Mouse (Mus musculus) intestine, embryonic 16.5 days (tissue): ENCODE measurements around the gene Chst3. TPM values are rescaled to one million over a fixed set of nuclear protein-coding genes. Genes with fewer than 3 reads are reported as not detected.
A peak's percentile ranks its signal among the peaks of the same experiment; 100 is the strongest.
"Not testable (repeated sequence)": the region's sequence is repeated elsewhere in the genome, so short reads cannot be mapped to it uniquely, and the experiment has no call there.

Experiments
- ATAC-seq: fragments of 200-750 bp; cut with Nextera tagmentation; 2 replicates; pipeline ENCODE4 v1.8.0; 2017; ENCODE audit warnings: moderate TSS enrichment, moderate library complexity
- H3K27ac ChIP-seq: fragments of 300-500 bp; sonication (generic); 2 replicates; pipeline ENCODE4 v1.5.1; 2014; ENCODE audit warnings: mild to moderate bottlenecking, low read length
- H3K27me3 ChIP-seq: fragments of 300-500 bp; sonication (generic); replicated peaks from 2 replicates; pipeline ENCODE4 v1.6.1; 2014; ENCODE audit warnings: low read length, control low read depth, mixed read lengths; ENCODE audit not compliant: control insufficient read depth, insufficient read depth
- H3K36me3 ChIP-seq: fragments of 300-500 bp; sonication (generic); 2 replicates; pipeline ENCODE4 v1.6.1; 2014; ENCODE audit warnings: low read length, control low read depth; ENCODE audit not compliant: control insufficient read depth, insufficient read depth
- H3K4me1 ChIP-seq: fragments of 300-500 bp; sonication (generic); 2 replicates; pipeline ENCODE4 v1.6.1; 2014; ENCODE audit warnings: low read length, control low read depth, mixed read lengths; ENCODE audit not compliant: control insufficient read depth, insufficient read depth
- H3K4me2 ChIP-seq: fragments of 300-500 bp; sonication (generic); 2 replicates; pipeline ENCODE4 v1.6.1; 2014; ENCODE audit warnings: low read depth, low read length, control low read depth
- H3K4me3 ChIP-seq: fragments of 300-500 bp; sonication (generic); 2 replicates; pipeline ENCODE4 v1.5.1; 2014; ENCODE audit warnings: mild to moderate bottlenecking, low read length
- H3K9ac ChIP-seq: fragments of 300-500 bp; sonication (generic); 2 replicates; pipeline ENCODE4 v1.6.1; 2014; ENCODE audit warnings: low read depth, low read length
- H3K9me3 ChIP-seq: fragments of 300-500 bp; sonication (generic); 2 replicates; pipeline ENCODE4 v1.6.1; 2016; ENCODE audit warnings: low read length, control low read depth; ENCODE audit not compliant: control insufficient read depth
- WGBS: fragments of 180-500 bp; shearing (Covaris S2); extraction: QIAGEN DNeasy Blood & Tissue Kit; methylation state at CpG from one replicate; pipeline ENCODE4 v1.1.7; 2014; 5-methylcytosine and 5-hydroxymethylcytosine counted together
- polyA plus RNA-seq: library from polyadenylated mRNA; unstranded; fragments of >200 nt; fragmentation: Nextera tagmentation; extraction: Ambion mirVana; gene quantifications from 2 replicates; pipeline ENCODE4 v1.2.1, GENCODE M21; 2015

Chst3 gene
- polyA plus RNA-seq, 1 experiment from 2014 or later, result 1.3 TPM

DNA sequence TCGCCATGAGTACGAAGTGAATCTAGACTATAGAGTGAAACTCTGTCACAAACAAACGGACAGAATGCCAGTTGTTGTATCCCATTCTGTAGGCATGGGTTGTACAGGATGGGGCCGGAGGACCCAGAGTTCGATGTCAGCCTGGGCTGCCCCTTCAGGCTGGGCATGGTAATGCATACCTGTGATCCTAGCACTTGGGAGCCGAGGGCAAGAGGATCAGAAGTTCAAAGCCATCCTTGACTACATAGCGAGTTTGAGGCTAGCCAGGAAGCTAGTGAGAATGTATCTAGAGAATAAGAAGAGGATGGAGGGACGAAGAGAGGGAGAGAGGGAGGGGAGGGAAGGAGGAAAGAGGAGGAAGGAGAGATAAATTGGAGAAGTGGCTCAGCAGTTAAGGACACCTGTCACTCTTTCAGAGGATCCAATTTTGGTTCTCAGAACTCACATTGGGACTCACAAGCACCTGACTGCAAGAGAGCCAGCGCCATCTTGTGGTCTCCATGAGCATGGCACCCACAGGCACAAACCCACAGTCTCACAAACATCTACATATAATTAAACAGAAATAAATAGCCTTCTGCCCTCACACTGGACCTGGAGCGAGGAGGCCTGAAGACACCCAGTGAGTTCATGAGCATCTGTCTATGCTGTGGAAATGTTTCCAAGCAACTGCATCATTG, 18.6 kb upstream of the Chst3 start:
- Histone ChIP-seq H3K27me3 (no peaks in the 10 kb centered on the region), H3K9ac (no peak overlapping the region), H3K4me2 (no peak overlapping the region), H3K4me3 (no peak overlapping the region), H3K4me1 (no peaks in the 10 kb centered on the region), H3K36me3 (no peaks in the 10 kb centered on the region), H3K9me3 (no peaks in the 10 kb centered on the region), H3K27ac (no peak overlapping the region)
- WGBS, result 73% methylated on average over 10 of the region's 10 CpGs
- no peak for ATAC-seq

DNA sequence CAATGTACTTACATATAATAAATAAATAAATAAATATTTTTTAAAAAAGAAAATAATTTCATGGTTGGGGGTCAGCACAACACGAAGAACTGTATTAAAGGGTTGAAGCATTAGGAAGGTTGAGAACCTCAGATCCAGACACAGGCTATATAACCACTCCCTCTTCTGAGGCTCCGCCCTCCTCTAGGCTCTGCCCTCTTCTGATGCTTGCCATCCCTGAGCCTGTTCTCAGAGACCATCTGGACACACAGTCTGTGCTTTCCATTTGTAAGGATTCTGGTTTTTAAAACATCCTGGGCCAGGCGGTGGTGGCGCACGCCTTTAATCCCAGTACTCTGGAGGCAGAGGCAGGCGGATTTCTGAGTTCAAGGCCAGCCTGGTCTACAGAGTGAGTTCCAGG, 16.8 kb upstream of the Chst3 start:
- H3K36me3 ChIP-seq, H3K27me3 ChIP-seq, H3K4me3 ChIP-seq, ATAC-seq, H3K4me2 ChIP-seq, H3K9ac ChIP-seq, H3K4me1 ChIP-seq, H3K9me3 ChIP-seq, H3K27ac ChIP-seq: not testable (repeated sequence)
- WGBS, result 95% methylated on average over 6 of the region's 6 CpGs

DNA sequence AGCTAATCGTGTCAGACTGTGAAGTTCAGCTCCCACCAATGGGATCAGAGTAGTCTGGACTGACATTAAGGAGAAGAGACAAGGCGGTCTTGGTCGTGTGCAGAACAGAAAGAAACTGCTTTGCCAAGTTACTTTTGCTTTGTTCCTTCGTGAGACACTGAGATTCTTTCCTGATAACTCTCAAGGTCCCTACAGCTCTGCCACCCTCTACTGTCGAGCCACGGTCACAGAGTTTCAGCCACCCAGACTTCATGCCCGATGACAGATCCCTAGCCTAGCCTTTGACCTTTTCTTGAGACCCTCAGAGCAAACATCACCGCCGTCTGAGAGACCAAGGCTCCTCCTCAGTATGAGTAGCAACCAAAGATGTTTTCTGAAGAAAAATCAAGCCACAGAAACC, 14.9 kb upstream of the Chst3 start:
- WGBS, result 76% methylated on average over 9 of the region's 9 CpGs
- Histone ChIP-seq H3K4me3 (no peak overlapping the region), H3K9me3 (no peaks in the 10 kb centered on the region), H3K4me2 (no peak overlapping the region), H3K27ac (no peak overlapping the region), H3K9ac (no peak overlapping the region), H3K36me3 (no peaks in the 10 kb centered on the region), H3K4me1 (peaks cover 8% of the 10 kb centered on the region; the same call in 1 of the 2 replicates), H3K27me3 (no peaks in the 10 kb centered on the region)
- ATAC-seq, result no peak

DNA sequence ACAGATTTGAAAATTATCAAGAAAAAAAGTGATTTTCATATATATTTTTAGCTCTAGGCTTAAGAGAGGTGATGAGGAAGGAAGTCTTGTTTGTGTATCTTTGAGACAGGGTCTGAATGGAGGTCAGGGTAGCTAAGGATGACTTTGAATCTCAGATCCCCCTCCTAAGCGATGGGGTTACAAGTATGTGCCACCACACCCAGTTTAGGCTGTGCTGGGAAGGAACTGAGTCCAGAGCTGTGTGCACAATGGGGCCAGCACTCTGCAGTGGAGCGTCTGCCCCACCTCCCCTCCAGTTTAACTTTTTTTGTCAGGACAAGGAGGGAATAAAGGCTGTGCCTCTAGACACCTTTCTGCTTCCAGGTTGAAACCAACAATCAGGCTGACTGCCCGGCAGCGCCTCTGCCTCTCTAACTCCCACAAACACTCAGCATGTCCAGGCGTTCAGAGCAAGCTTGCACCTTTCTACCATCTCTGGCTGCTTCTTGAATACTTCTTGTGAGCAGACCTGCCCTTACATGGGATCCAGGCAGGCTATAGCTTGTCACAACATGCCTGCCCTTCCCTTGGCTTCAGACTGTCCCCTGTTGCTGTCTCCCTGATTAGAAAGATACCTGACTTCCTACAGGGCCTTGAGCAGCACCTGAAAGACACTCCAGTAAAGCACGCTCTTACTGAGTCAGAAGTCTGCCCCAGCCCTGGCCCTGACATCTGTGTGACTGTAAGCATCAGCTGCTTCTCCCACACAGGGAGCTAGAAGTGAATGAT, 11.4 kb upstream of the Chst3 start:
- ATAC-seq, result no peak
- Histone ChIP-seq H3K27me3 (no peaks in the 10 kb centered on the region), H3K4me2 (no peak overlapping the region), H3K9ac (no peak overlapping the region), H3K27ac (no peak overlapping the region), H3K4me3 (no peak overlapping the region), H3K36me3 (no peaks in the 10 kb centered on the region), H3K9me3 (no peaks in the 10 kb centered on the region), H3K4me1 (peaks cover 8% of the 10 kb centered on the region; the same call in 1 of the 2 replicates)
- 69% methylated on average over 6 of the region's 6 CpGs for WGBS

DNA sequence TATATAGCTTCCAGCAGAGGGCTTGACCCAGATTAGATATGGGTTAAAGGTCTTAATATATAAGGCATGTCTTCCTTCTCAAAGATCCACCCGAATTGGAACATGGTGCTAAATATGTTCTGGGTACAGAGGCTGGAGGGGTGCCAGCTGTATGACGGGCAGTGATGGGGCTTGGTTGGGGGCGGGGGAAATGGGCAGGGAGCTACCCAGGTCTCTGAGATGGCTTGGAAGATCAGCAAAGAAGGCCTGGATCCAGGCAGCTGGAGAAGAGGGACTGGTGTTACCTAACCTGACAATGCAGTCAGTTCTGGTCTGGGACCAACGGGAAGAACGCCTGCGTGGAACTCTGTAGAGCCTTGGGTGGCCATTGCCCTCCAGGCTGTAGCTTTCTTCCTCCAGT, 10.1 kb upstream of the Chst3 start:
- no peaks in the 10 kb centered on the region for H3K36me3 ChIP-seq
- no peaks in the 10 kb centered on the region for H3K9me3 ChIP-seq
- no peak overlapping the region for H3K9ac ChIP-seq
- ATAC-seq, result peak; percentile 8; the same call in 1 of the 2 replicates
- H3K4me1 ChIP-seq, result peaks cover 8% of the 10 kb centered on the region; the same call in 1 of the 2 replicates
- no peak overlapping the region for H3K4me2 ChIP-seq
- H3K27me3 ChIP-seq, result no peaks in the 10 kb centered on the region
- H3K4me3 ChIP-seq, result no peak overlapping the region
- no peak overlapping the region for H3K27ac ChIP-seq
- WGBS, result 83% methylated on average over 6 of the region's 6 CpGs

DNA sequence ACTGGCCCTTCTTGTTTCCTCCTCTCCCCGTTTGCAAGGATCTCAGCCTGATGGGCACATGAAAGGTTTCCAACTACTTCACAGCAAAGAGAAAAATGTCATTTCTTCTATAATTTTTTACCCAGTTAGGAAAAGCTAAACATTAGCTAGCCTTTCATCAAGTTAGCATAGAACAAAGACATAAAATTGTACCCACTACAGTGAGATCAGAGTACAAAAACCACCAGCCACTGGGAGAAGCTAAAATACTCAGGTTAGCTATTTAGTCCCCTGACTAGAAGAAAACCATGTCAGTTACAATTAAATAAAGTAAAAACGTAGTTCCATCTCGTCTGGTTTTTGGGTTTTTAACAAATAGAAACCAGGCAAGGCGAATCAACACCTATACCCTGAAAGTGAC, 8.6 kb upstream of the Chst3 start:
- Histone ChIP-seq H3K36me3 (no peaks in the 10 kb centered on the region), H3K4me1 (peaks cover 8% of the 10 kb centered on the region; the same call in 1 of the 2 replicates), H3K4me2 (no peak overlapping the region), H3K9ac (no peak overlapping the region), H3K4me3 (no peak overlapping the region), H3K9me3 (no peaks in the 10 kb centered on the region), H3K27ac (no peak overlapping the region), H3K27me3 (no peaks in the 10 kb centered on the region)
- 74% methylated on average over 4 of the region's 4 CpGs for WGBS
- ATAC-seq, result no peak

DNA sequence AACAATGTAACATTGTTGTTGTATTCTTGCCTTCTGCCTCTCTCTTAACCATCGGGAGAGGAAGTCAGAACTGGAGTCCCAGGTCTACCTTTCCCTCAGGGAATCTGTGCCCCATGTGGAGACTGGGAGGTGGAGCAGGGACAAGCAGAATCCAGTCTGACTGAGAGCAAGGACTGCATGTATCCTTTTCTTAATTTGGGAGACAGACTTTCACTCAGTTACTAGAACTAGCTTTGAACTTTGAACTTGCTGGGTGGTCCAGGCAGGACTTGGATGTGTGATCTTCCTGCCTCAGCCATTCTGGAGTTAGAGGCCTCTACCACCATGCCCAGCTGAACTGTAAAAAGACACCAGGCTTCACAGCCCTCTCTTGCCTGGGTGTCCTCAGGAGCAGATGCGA, 5.5 kb upstream of the Chst3 start:
- H3K9me3 ChIP-seq, result no peaks in the 10 kb centered on the region
- 69% methylated on average over 2 of the region's 2 CpGs for WGBS

DNA sequence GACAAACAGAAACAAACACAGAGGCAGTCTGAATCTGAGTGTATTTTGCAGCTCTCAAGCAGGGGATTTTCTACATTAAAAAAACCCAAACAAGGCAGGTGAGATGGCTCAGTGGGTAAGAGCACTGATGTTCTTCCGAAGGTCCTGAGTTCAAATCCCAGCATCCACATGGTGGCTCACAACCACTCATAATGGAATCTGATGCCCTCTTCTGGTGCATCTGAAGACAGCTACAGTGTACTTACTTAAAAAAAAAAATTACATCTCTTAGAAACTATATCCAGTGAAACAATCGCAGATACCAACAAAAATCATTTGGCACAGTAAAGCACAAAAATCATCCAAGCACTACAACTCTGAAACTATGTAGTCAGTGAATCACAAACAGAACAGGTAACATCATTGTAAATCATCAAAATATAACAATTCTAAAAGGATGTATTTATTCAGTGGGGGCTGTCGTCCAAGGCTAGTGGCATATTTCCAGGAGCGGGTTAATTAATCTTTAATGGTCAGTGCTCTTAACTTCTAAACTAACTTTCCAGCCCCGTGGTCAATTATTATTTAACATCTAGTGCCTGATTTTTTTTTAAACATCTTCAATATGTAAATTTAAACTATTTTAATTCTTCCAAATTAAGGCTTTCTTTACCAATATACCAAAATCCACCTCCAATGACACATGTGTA, 2.7 kb upstream of the Chst3 start:
- not testable (repeated sequence) for H3K27me3 ChIP-seq, H3K4me2 ChIP-seq, H3K27ac ChIP-seq, ATAC-seq, H3K9me3 ChIP-seq, H3K9ac ChIP-seq, H3K4me3 ChIP-seq, H3K36me3 ChIP-seq, H3K4me1 ChIP-seq
- WGBS, result 88% methylated on average over 5 of the region's 5 CpGs

More for the DNA sequence above, 5.5 kb upstream of the Chst3 start:
- Histone ChIP-seq H3K4me2 (no peak overlapping the region), H3K36me3 (no peaks in the 10 kb centered on the region), H3K4me1 (peaks cover 3% of the 10 kb centered on the region), H3K4me3 (no peak overlapping the region), H3K27ac (no peak overlapping the region), H3K27me3 (no peaks in the 10 kb centered on the region; the same call in 1 of the 2 replicates), H3K9ac (no peak overlapping the region)
- ATAC-seq, result no peak

DNA sequence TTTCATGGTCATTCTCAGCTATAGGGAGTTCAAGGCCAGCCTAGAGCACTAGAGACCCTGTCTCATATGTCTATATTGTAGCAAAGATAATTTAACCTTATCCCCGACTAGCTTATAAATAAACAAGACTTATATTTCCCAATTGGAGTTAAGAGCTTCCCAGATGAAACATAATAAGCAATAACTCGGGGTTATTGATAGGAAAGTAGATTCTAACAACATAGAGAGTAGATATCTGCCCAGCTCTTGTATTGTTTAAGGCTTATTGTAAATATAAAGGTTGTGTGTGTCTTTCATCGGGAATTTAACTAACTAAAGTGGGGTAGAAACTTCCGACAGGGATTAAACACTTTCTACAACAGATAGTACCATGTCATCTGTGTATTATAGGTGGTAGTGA, 1.5 kb upstream of the Chst3 start:
- no peak for ATAC-seq
- no peak overlapping the region for H3K27ac ChIP-seq

More for the DNA sequence above, 1.5 kb upstream of the Chst3 start:
- peaks cover 8% of the 10 kb centered on the region for H3K4me1 ChIP-seq
- WGBS, result 78% methylated on average over 4 of the region's 4 CpGs
- H3K4me2 ChIP-seq, result no peak overlapping the region
- no peak overlapping the region for H3K9ac ChIP-seq
- no peaks in the 10 kb centered on the region for H3K9me3 ChIP-seq
- no peaks in the 10 kb centered on the region for H3K36me3 ChIP-seq
- no peak overlapping the region for H3K4me3 ChIP-seq
- peaks cover 6% of the 10 kb centered on the region; the same call in 1 of the 2 replicates for H3K27me3 ChIP-seq
